12 mouse cellular contexts compared by ENCODE assay signal in the genomic region with DNA sequence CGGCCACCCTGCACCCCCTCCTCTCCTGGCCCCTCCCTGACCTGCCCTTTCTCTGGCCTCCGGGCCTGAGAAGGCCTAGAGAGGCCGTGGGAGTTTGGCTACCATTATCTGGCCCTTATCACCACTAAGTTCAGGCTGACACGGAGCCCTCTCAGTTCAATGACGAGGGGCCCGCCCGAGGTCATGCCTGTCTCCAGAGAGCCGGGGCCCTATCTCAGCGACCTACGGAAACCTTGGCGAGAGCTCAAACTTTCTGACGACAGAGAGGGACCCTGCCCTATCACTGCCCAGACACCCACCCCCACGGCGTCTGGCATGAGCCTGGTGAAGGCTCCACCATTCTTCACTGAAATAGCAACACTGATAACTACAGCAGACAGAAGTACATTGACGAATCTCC. TPM values are rescaled to one million over a fixed set of nuclear protein-coding genes. Genes with fewer than 3 reads are reported as not detected.
DNase-seq lines count a peak whose midpoint lies in the region; ATAC-seq and TF ChIP-seq lines count a peak whose summit lies in the region.
"Had no signal": no experiment of that assay in that cellular context is flagged by ENCODE, and none has a peak within 500 bp of the region (broad histone marks: within the 10 kb centered on the region; RNA-seq: fewer than 3 reads in every experiment).

No protein-coding gene starts in this region.

- peak overlapping the region; percentile 51 for H3K4me2 ChIP-seq in heart, embryonic 15.5 days
- H3K4me2 ChIP-seq in liver, embryonic 12.5 days: peak overlapping the region; percentile 67
- H3K4me2 ChIP-seq in forebrain, embryonic 13.5 days: no peak overlapping the region
- H3K4me2 ChIP-seq: midbrain, embryonic 12.5 days had no signal

- no peaks in the 10 kb centered on the region for H3K9me3 ChIP-seq in heart, embryonic 15.5 days (replicated peaks)
- peaks cover 4% of the 10 kb centered on the region; the same call in 1 of the 2 replicates for H3K9me3 ChIP-seq in liver, embryonic 12.5 days (replicated peaks)
- no peaks in the 10 kb centered on the region for H3K9me3 ChIP-seq in forebrain, embryonic 13.5 days (replicated peaks)
- H3K9me3 ChIP-seq: midbrain, embryonic 12.5 days; neural tube, embryonic 15.5 days had no signal

- H3K4me3 ChIP-seq in heart, embryonic 15.5 days: no peak overlapping the region
- H3K4me3 ChIP-seq in liver, embryonic 12.5 days: peak overlapping the region; percentile 10
- H3K4me3 ChIP-seq in forebrain, embryonic 13.5 days: no peak overlapping the region
- no peak overlapping the region for H3K4me3 ChIP-seq in lung, adult 2 months (replicated peaks; ENCODE audit: extremely low read depth, low read depth, low read length)
- H3K4me3 ChIP-seq: midbrain, embryonic 12.5 days; neural tube, embryonic 15.5 days had no signal

- H3K4me1 ChIP-seq in heart, embryonic 15.5 days (replicated peaks): peaks cover 40% of the 10 kb centered on the region
- peaks cover 60% of the 10 kb centered on the region for H3K4me1 ChIP-seq in liver, embryonic 12.5 days
- H3K4me1 ChIP-seq in forebrain, embryonic 13.5 days: peaks cover 3% of the 10 kb centered on the region; the same call in 1 of the 2 replicates
- no peaks in the 10 kb centered on the region for H3K4me1 ChIP-seq in lung, adult 2 months (ENCODE audit: control insufficient read depth, insufficient read depth, low read length)
- H3K4me1 ChIP-seq: midbrain, embryonic 12.5 days had no signal

- WGBS in heart, embryonic 15.5 days: 7% methylated on average over 15 of the region's 15 CpGs
- WGBS in liver, embryonic 12.5 days (ENCODE audit: insufficient replicate concordance): 4% methylated on average over 15 of the region's 15 CpGs
- 89% methylated on average over 15 of the region's 15 CpGs for WGBS in forebrain, embryonic 13.5 days
- WGBS in lung, adult 2 months: 32% methylated on average over 15 of the region's 15 CpGs

- peak overlapping the region; percentile 92 for H3K27ac ChIP-seq in heart, embryonic 15.5 days
- H3K27ac ChIP-seq in liver, embryonic 12.5 days: peak overlapping the region; percentile 74
- no peak overlapping the region for H3K27ac ChIP-seq in forebrain, embryonic 13.5 days
- H3K27ac ChIP-seq: hindbrain, postnatal 0 days; midbrain, embryonic 12.5 days; neural tube, embryonic 15.5 days had no signal

- no peak for TF ChIP-seq POLR2A in lung, adult 2 months (IDR thresholded peaks at IDR 0.05; ENCODE audit: borderline replicate concordance, extremely low read depth, low read depth, low read length)

- no peaks in the 10 kb centered on the region for H3K27me3 ChIP-seq in heart, embryonic 15.5 days
- H3K27me3 ChIP-seq in liver, embryonic 12.5 days (replicated peaks): peaks cover 40% of the 10 kb centered on the region
- H3K27me3 ChIP-seq in forebrain, embryonic 13.5 days: no peaks in the 10 kb centered on the region; the same call in 1 of the 2 replicates
- H3K27me3 ChIP-seq: midbrain, embryonic 12.5 days had no signal

- peak; percentile 91 for DNase-seq in ovary, adult 18-20 months (ENCODE audit: low spot score)
- no peak for DNase-seq in ovary, postnatal 14 days (ENCODE audit: low spot score)
- DNase-seq in cerebellum, adult 9-10 months: no peak
- no peak for DNase-seq in lung, adult 2 months
- DNase-seq: kidney, postnatal 36 days; thymus, postnatal 14 days had no signal

- peak overlapping the region; percentile 23; the same call in 1 of the 2 replicates for H3K9ac ChIP-seq in heart, embryonic 15.5 days
- peak overlapping the region; percentile 50 for H3K9ac ChIP-seq in liver, embryonic 12.5 days
- no peak overlapping the region for H3K9ac ChIP-seq in forebrain, embryonic 13.5 days
- H3K9ac ChIP-seq: midbrain, embryonic 12.5 days; neural tube, embryonic 15.5 days had no signal

- TF ChIP-seq CTCF in lung, adult 2 months (IDR thresholded peaks at IDR 0.05; ENCODE audit: insufficient read depth, low read length): no peak

- H3K36me3 ChIP-seq in heart, embryonic 15.5 days: no peaks in the 10 kb centered on the region
- H3K36me3 ChIP-seq in liver, embryonic 12.5 days: no peaks in the 10 kb centered on the region
- no peaks in the 10 kb centered on the region for H3K36me3 ChIP-seq in forebrain, embryonic 13.5 days (ENCODE audit: poor library complexity, severe bottlenecking)
- H3K36me3 ChIP-seq: midbrain, embryonic 12.5 days; neural tube, embryonic 15.5 days had no signal

- peak; percentile 93 for ATAC-seq in heart, embryonic 15.5 days (replicated peaks; ENCODE audit: insufficient number of reproducible peaks, insufficient read depth, low FRiP score, low read depth)
- ATAC-seq in liver, embryonic 12.5 days: peak; percentile 89
- ATAC-seq in forebrain, embryonic 13.5 days: no peak

RNA-seq across cellular contexts. Expression of a gene that starts 17.9 kb away (rescaled TPM):
- polyA plus RNA-seq in heart, embryonic 15.5 days (2015; fragmentation: Nextera tagmentation; extraction: Ambion mirVana): not detected in 2 replicates
- polyA plus RNA-seq in liver, embryonic 12.5 days (2016; fragmentation: Nextera tagmentation; extraction: Ambion mirVana): not detected in 2 replicates
- polyA plus RNA-seq in forebrain, embryonic 13.5 days (2015; fragmentation: Nextera tagmentation; extraction: Ambion mirVana): not detected in 2 replicates
- polyA plus RNA-seq in lung, adult 2 months (2012; rRNA removed): not detected in 2 replicates
- polyA plus RNA-seq: hindbrain, postnatal 0 days; midbrain, embryonic 12.5 days; neural tube, embryonic 15.5 days had no signal

RNA-seq across cellular contexts. Expression of a gene that starts 20.9 kb away (rescaled TPM):
- polyA plus RNA-seq in heart, embryonic 15.5 days (2015; fragmentation: Nextera tagmentation; extraction: Ambion mirVana): 1.5 and 1.6 TPM in 2 replicates
- 0.13 and 0.24 TPM in 2 replicates for polyA plus RNA-seq in liver, embryonic 12.5 days (2016; fragmentation: Nextera tagmentation; extraction: Ambion mirVana)
- 0.37 TPM in 1 of 2 replicates, not detected in the other for polyA plus RNA-seq in forebrain, embryonic 13.5 days (2015; fragmentation: Nextera tagmentation; extraction: Ambion mirVana)
- 0.76 TPM in 1 of 2 replicates, not detected in the other for polyA plus RNA-seq in lung, adult 2 months (2012; rRNA removed)
- polyA plus RNA-seq: midbrain, embryonic 12.5 days had no signal

RNA-seq across cellular contexts. Expression of a gene that starts 56.1 kb away (rescaled TPM):
- polyA plus RNA-seq in heart, embryonic 15.5 days (2015; fragmentation: Nextera tagmentation; extraction: Ambion mirVana): not detected in 2 replicates
- polyA plus RNA-seq in liver, embryonic 12.5 days (2016; fragmentation: Nextera tagmentation; extraction: Ambion mirVana): not detected in 2 replicates
- not detected in 2 replicates for polyA plus RNA-seq in forebrain, embryonic 13.5 days (2015; fragmentation: Nextera tagmentation; extraction: Ambion mirVana)
- polyA plus RNA-seq in lung, adult 2 months (2012; rRNA removed): not detected in 2 replicates
- polyA plus RNA-seq: hindbrain, postnatal 0 days; midbrain, embryonic 12.5 days; neural tube, embryonic 15.5 days had no signal
